Mouse (Mus musculus) megakaryocyte, adult 5-6 weeks (primary cell): Measurements from ENCODE around the gene Nme3. TPM values are rescaled to one million over a fixed set of nuclear protein-coding genes. Genes with fewer than 3 reads are reported as not detected.
A peak's percentile ranks its signal among the peaks of the same experiment; 100 is the strongest.
"Not testable (repeated sequence)": the region's sequence is repeated elsewhere in the genome, so short reads cannot be mapped to it uniquely, and the experiment has no call there.

Experiments
- ATAC-seq: 2 replicates; pipeline ENCODE4 v1.8.0; 2016; ENCODE audit warnings: mild to moderate bottlenecking, inconsistent platforms; ENCODE audit not compliant: poor library complexity, severe bottlenecking
- total RNA-seq, 2 experiments: library from RNA; stranded (forward) in 1 of 2; stranded (reverse) in 1 of 2; fragments of 153-499, 151-499 nt in 1 of 2; fragments of 221-1000, 200-1000 nt in 1 of 2; gene quantifications; 2 replicates each; pipeline versions ENCODE4 v1.2.3 to v1.2.4; 2015 to 2017

The Nme3 gene
- total RNA-seq, 2 experiments from 2014 or later, result 28.2 to 40.9 TPM

GRCm38 (mm10) chr17:24898041-24898854 is 1.9 kb downstream of the Nme3 start:
- ATAC-seq, result no peak

- ATAC-seq, result no peak
Observed at GRCm38 (mm10) chr17:24899153-24899552, 2.9 kb downstream of the Nme3 start.

DNA sequence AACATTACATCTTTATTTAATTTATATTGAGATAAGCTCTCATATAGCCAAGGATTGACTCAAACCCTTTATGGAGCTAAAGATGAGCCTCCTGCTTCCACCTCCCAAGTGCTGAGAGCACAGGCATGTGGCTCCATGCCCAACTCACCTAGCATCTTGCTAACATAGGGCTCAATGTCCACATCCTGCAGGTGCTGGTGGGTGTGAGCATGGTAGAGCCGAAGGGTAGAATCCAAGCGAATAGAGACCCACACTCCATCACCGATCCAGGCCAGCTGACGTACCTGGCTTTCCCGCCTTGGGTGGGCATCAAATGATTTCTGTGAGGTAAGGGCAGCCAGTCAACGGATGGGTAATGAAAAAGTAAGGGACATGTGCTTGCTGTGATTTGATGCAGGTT is 3.7 kb downstream of the Nme3 start:
- ATAC-seq, result no peak

DNA sequence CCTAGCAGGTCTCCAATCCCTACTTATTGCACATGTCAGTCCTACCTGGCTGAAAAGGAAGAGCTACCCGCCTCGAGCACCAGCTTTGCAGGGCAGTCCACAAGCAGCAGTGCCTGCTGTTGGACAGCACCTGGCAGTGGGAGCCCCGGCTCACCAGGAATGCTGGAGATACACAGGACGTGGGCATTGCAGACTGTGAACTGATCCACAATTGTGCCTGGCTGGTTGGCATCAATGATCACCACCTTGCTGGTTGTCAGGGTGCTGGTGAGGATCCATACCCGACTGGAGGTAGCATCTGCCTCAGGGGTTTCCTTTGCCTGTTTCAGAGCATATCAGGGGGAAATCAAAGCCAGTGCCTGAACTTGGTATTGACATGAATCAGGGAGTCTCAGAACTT is 5.8 kb downstream of the Nme3 start:
- no peak for ATAC-seq

GRCm38 (mm10) chr17:24902671-24903474 is 6.6 kb downstream of the Nme3 start:
- ATAC-seq, result no peak

DNA sequence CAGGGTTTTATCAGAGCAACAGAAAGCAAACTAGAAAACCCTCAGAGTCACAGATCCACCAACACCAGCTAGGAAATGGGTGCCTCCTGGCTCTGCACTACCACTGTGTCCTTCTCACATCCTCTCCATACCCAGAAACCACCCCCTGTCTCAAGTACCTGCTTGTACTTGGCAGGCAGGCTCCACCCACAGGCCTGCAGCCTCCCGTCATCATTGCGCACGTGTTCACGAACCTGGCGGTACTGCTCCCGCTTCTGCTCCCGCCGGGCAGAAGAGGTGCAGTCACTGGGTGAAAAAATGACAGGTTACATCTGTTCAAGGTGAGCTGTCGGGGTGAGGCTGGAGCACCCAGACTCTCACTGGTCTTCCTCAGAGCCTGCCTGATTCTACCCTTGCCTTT is 7.5 kb downstream of the Nme3 start:
- ATAC-seq, result no peak

GRCm38 (mm10) chr17:24907591-24907990 is 11.3 kb downstream of the Nme3 start:
- no peak for ATAC-seq

DNA sequence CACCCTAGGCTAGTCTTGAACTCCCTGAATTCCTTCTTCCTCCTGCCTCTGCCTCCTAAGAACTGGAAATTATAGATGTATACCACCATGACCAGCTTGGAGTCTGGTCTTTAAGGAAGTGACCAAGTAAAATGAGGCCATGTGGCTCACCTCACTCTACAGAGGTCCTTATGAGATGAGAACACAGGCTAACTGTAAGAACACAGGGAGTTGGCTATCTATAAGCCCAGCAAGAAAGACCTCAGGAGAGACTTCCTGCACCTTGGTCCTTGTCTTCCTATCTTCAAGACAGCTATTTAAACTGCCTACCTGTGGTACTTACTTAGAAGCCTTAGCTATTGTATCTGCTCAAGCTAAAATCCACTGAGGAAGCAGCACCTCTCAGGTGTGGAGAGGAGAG is 17.7 kb downstream of the Nme3 start:
- no peak for ATAC-seq

- ATAC-seq, result no peak
Observed at GRCm38 (mm10) chr17:24923246-24923645, 26.9 kb downstream of the Nme3 start.

DNA sequence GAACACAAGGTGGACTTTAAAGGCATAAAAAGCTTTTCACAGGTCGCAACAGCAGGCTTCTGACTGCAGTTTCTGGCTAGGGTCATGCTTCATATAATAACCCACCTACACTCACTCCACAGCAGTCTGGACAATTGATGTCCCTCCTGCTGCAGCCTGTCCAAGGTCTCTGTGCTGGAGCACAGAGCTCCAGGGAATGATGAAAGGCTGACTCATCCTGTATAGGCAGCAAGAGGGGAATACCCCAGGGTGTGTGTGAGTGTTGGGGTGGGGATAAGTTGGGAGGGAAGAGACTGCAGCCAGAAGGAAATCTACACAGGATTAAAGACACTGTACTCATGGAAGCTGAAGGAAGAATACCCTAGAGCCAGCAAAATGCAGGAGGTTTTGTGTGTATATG is 33.2 kb downstream of the Nme3 start:
- no peak for ATAC-seq

- ATAC-seq, result no peak
Observed at GRCm38 (mm10) chr17:24932431-24932830, 36.1 kb downstream of the Nme3 start.

DNA sequence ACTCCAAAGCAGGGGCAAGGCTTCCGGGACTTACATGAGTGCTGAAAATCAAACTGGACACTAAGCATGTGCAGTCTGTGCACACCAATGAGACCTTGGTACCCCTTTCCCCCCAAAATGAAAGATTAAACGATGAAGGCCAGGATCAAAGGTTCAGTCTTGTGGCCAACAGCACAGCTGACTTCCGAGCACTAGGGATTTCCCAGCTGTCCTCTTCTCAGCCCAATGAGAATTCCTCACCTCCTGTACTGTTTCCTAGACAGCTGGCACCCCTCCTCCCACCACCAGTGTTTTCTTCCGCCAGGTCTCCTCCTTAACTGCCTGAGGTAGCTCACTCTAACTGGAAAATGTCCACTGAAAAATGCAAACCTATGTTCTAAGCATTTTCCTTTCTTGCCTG is 36.9 kb downstream of the Nme3 start:
- ATAC-seq, result no peak

- no peak for ATAC-seq
Observed at GRCm38 (mm10) chr17:24934926-24935325, 38.6 kb downstream of the Nme3 start.

DNA sequence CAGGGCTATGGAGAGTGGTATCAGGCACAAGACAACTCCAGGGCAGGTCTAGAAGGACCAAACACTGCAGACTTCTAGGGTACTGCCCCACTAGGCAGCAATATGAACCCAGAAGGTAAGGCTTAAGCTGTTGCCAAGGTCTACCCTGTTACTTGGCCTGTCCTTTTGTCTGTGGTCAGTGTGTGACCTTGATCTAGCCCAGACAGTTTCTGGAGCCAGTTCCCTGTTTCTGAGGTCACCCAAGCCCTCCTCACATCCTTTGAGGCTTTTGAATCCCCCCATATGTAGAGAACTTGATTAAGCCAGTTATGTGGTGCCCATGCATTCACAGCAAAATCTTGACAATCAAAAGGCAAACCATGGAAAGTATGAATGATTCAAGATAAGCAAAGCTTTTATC is 39.4 kb downstream of the Nme3 start:
- no peak for ATAC-seq

DNA sequence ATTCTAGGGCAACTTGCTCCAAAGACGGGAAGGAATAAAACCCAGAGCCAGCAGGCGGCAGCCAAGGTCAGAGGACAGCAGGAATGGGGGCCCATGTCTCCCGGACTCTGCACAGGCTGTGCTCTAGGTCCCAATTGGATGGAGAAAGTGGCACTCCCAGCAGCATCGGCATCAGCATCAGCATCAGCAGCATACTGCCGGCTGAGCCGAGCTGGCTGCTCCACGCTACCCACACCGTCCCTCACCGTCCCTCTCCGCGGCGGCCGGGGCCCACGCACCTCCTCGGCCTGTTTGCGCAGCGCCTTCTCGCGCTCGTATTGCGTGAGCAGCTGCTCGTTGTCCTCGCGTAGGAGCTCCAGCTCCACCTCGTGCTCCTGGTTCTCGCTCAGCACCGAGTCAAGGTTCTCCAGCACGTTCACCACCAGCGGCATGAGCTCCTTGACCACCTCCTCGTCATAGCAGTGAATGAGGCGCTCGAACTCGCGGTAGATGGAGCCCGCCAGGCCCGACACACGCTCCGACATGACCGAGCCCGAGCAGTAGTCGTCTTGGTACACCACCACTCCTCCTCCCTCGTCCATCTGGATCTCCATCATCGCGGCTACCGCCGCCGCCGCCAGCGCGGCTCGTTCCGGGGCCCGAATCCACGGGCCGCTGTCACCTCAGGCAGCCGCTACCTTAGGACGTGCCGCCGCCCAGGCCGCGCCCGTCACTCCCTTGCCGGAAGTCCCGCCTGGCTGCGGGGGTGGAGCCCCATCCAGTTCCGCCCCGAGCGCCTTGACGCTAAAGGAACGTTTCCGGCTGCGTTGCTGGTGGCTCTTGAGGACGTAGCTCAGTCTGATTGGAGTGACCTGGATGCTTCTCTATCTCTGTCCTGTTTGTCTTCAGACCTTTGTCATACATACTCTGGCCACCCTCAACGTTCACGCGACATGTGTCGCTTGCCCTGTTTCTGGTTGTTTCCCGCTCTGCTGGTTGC is 40.2 kb downstream of the Nme3 start, which contains the start of gene Mapk8ip3:
TSS of gene Mapk8ip3 (minus strand) at position 719 of the 979 bp plus-strand sequence.
- peak; percentile 99 for ATAC-seq

GRCm38 (mm10) chr17:24937266-24937665 is 41.0 kb downstream of the Nme3 start:
- no peak for ATAC-seq

DNA sequence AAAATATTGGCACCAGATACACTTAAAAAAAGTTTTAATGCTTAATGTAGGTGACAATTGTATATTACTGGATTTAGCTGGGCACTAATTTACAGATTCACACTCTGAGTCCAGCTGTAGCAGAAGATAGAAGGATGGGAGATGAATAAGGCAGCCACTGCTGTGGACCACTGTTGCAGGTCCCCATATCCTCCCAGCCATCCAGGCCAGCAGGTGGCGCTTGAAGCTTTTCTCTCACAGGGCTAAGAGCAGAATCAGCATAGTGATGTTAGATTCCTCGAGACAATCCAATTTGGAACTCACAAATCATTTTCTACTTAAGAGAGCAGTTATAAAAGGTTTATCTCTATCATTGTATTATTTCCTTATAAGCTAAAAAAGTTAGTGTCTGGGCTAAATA is 46.2 kb downstream of the Nme3 start:
- ATAC-seq, result peak; percentile 80

GRCm38 (mm10) chr17:24943036-24943435 is 46.7 kb downstream of the Nme3 start:
- no peak for ATAC-seq

DNA sequence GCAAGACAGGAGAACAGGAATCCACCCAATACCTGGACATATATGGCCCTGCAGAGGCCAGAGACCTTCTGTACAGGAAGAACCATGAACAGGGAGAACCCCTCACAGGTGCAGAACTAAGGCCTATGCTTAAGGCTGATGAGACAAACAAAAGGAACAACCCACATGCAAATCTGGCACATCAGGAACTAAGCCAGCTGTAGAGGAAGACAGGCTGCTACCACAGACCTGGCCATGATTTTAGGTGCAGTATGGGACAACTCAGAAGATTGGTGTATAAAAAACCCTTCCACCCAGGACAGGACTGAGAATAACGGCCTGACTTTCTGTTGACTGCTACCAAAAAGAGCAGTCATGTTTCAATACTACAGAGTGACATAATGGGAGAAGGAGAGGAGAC is 47.3 kb downstream of the Nme3 start:
- not testable (repeated sequence) for ATAC-seq
